Mouse (Mus musculus): ENCODE measurements around the gene Atf4. TPM values are rescaled to one million over a fixed set of nuclear protein-coding genes. Genes with fewer than 3 reads are reported as not detected.

The Atf4 gene
- total and polyA plus RNA-seq, 2 experiments from 2014 or later = 104 to 157 TPM

DNA sequence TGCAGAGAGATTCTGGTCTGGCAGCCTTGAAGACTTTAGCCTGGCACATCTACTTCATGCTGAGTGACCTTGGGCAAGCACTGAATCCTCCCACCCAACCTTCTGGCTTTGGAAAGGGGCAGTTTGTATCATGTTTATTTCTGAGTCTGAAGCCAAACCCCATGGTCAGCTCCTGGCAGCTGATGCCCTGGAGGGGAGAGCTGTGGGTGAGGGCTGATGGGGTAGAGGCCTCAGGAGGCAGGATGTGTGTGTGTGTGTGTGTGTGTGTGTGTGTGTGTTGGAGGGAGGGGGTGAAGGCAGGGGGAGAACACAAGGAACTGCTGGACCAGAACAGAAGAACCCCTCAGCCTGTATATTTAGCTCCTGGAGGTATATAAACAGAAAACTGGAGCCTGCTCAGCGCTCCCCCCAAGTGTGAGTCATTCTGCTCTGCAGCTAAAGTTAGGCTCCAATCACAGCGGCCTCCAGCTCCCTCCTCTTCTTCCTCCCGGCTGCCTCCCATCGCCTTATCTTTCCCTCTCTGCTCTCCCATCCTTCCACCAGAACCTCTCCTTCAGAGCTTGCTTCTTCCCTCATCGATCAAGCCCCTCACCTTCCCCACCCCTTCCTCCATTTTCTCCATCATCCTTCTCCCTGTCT is 23.3 kb downstream of the Atf4 start:
- Histone ChIP-seq H3K27me3 (ENCODE audit: insufficient read depth, low read length) (no peaks in the 10 kb centered on the region), H3K9ac (replicated peaks; ENCODE audit: low read length) (no peak overlapping the region), H3K4me1 (ENCODE audit: insufficient read depth, low read length) (peaks cover 2% of the 10 kb centered on the region; the same call in 1 of the 2 replicates), H3K36me3 (ENCODE audit: insufficient read depth, low read length) (no peaks in the 10 kb centered on the region), H3K27ac (no peak overlapping the region), H3K9me3 (ENCODE audit: low read length) (no peaks in the 10 kb centered on the region), H3K4me2 (ENCODE audit: low read depth, low read length) (no peak overlapping the region), H3K4me3 (ENCODE audit: low read length) (no peak overlapping the region)
- no peak for TF ChIP-seq CTCF (IDR thresholded peaks at IDR 0.05; ENCODE audit: low read depth)
- ATAC-seq = no peak
- no peak for DNase-seq (ENCODE audit: low spot score)
- 55% methylated on average over 5 of the region's 5 CpGs for WGBS

DNA sequence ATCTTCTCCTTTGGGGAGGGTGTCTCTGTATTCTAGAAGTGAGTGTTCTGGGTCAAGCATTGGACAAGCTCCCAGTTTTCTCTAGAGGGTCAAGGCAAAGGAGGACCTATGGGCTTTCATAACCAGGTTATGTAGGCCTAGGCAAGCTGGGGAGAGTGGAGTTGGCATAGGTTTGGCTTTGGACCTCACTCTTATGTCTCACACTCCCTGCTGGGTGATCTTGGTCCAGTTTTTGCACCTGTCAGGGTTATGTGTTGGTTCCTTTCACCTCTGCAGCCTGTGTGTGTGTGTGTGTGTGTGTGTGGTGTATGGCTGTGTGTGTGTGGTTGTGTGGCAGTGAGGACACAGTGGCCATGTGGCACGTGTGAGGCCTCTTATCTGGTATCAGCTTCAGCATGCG is 24.1 kb downstream of the Atf4 start:
- ATAC-seq (no peak), DNase-seq (ENCODE audit: low spot score) (no peak)
- Histone ChIP-seq H3K9ac (replicated peaks; ENCODE audit: low read length) (no peak overlapping the region), H3K9me3 (ENCODE audit: low read length) (no peaks in the 10 kb centered on the region), H3K27ac (no peak overlapping the region), H3K4me1 (ENCODE audit: insufficient read depth, low read length) (peaks cover 2% of the 10 kb centered on the region; the same call in 1 of the 2 replicates), H3K4me3 (ENCODE audit: low read length) (no peak overlapping the region), H3K27me3 (ENCODE audit: insufficient read depth, low read length) (no peaks in the 10 kb centered on the region), H3K36me3 (ENCODE audit: insufficient read depth, low read length) (no peaks in the 10 kb centered on the region), H3K4me2 (ENCODE audit: low read depth, low read length) (no peak overlapping the region)
- TF ChIP-seq CTCF (IDR thresholded peaks at IDR 0.05; ENCODE audit: low read depth) = no peak
- 83% methylated on average over 2 of the region's 2 CpGs for WGBS

- peaks cover 2% of the 10 kb centered on the region; the same call in 1 of the 2 replicates for H3K4me1 ChIP-seq (ENCODE audit: insufficient read depth, low read length)
- no peak overlapping the region for H3K9ac ChIP-seq (replicated peaks; ENCODE audit: low read length)
- 19% methylated on average over 6 of the region's 6 CpGs for WGBS
- H3K36me3 ChIP-seq (ENCODE audit: insufficient read depth, low read length) = no peaks in the 10 kb centered on the region
- DNase-seq (ENCODE audit: low spot score) = peak; percentile 70
- H3K4me3 ChIP-seq (ENCODE audit: low read length) = no peak overlapping the region
- no peaks in the 10 kb centered on the region for H3K9me3 ChIP-seq (ENCODE audit: low read length)
- no peak for ATAC-seq
- H3K27ac ChIP-seq = no peak overlapping the region
- H3K4me2 ChIP-seq (ENCODE audit: low read depth, low read length) = no peak overlapping the region
- no peaks in the 10 kb centered on the region for H3K27me3 ChIP-seq (ENCODE audit: insufficient read depth, low read length)
- peak; percentile 85 for TF ChIP-seq CTCF (IDR thresholded peaks at IDR 0.05; ENCODE audit: low read depth)
Measured at GRCm38 (mm10) chr15:80280646-80281045, 25.7 kb downstream of the Atf4 start.

GRCm38 (mm10) chr15:80286851-80287415 is 31.9 kb downstream of the Atf4 start, which contains the start of gene Cacna1i:
Gene Cacna1i, plus strand, starts transcription at chr15:80287238.
- Histone ChIP-seq H3K4me3 (ENCODE audit: low read length) (peak within 1 kb of the TSS; percentile 63), H3K4me2 (ENCODE audit: low read depth, low read length) (peak within 1 kb of the TSS; percentile 95), H3K36me3 (ENCODE audit: insufficient read depth, low read length) (no peaks in the 10 kb centered on the region), H3K4me1 (ENCODE audit: insufficient read depth, low read length) (no peaks in the 10 kb centered on the region), H3K27me3 (ENCODE audit: insufficient read depth, low read length) (no peaks in the 10 kb centered on the region), H3K27ac (0 out of 2 replicates have a peak within 1 kb of the TSS, but pooled peaks have one; percentile 11), H3K9ac (replicated peaks; ENCODE audit: low read length) (peak within 1 kb of the TSS; percentile 58), H3K9me3 (ENCODE audit: low read length) (no peaks in the 10 kb centered on the region)
- WGBS = under 1% methylated on average over 50 of the region's 50 CpGs
- ATAC-seq (peak; percentile 67), DNase-seq (ENCODE audit: low spot score) (peak; percentile 81)
- TF ChIP-seq CTCF (IDR thresholded peaks at IDR 0.05; ENCODE audit: low read depth) = peak; percentile 40

GRCm38 (mm10) chr15:80288036-80288435 is 33.1 kb downstream of the Atf4 start:
- Histone ChIP-seq H3K4me3 (ENCODE audit: low read length) (peak overlapping the region; percentile 63), H3K27me3 (ENCODE audit: insufficient read depth, low read length) (no peaks in the 10 kb centered on the region), H3K36me3 (ENCODE audit: insufficient read depth, low read length) (no peaks in the 10 kb centered on the region), H3K4me1 (ENCODE audit: insufficient read depth, low read length) (no peaks in the 10 kb centered on the region), H3K27ac (no peak overlapping the region), H3K9me3 (ENCODE audit: low read length) (no peaks in the 10 kb centered on the region), H3K4me2 (ENCODE audit: low read depth, low read length) (peak overlapping the region; percentile 95), H3K9ac (replicated peaks; ENCODE audit: low read length) (peak overlapping the region; percentile 58)
- ATAC-seq (no peak), DNase-seq (ENCODE audit: low spot score) (peak; percentile 25)
- TF ChIP-seq CTCF (IDR thresholded peaks at IDR 0.05; ENCODE audit: low read depth) = no peak
- WGBS = 3% methylated on average over 23 of the region's 23 CpGs

DNA sequence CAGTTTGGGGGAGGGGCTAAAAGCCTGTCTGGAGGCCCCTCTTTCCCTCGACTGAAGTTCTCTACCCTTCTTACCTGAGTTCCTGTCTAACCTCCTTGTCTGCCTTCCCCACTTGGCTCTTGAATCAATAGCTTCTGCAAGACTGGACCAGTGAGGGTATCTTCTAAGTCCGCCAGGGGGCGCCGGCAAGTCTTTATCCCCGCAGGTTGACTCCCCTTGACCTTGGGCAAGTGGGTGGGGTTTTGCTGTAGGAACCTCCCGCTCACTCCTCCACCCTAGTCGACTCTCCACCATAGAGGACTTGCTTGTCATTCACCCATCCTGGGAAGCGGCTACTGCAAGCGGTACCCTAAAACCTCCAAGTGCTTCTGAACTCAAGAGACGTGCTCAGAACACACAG is 34.5 kb downstream of the Atf4 start:
- Histone ChIP-seq H3K9ac (replicated peaks; ENCODE audit: low read length) (no peak overlapping the region), H3K4me1 (ENCODE audit: insufficient read depth, low read length) (no peaks in the 10 kb centered on the region), H3K4me2 (ENCODE audit: low read depth, low read length) (peak overlapping the region; percentile 95), H3K36me3 (ENCODE audit: insufficient read depth, low read length) (no peaks in the 10 kb centered on the region), H3K27ac (no peak overlapping the region), H3K9me3 (ENCODE audit: low read length) (no peaks in the 10 kb centered on the region), H3K4me3 (ENCODE audit: low read length) (no peak overlapping the region), H3K27me3 (ENCODE audit: insufficient read depth, low read length) (no peaks in the 10 kb centered on the region)
- ATAC-seq (no peak), DNase-seq (ENCODE audit: low spot score) (peak; percentile 66)
- WGBS = 14% methylated on average over 10 of the region's 10 CpGs
- TF ChIP-seq CTCF (IDR thresholded peaks at IDR 0.05; ENCODE audit: low read depth) = peak; percentile 67

- peak; percentile 43 for TF ChIP-seq CTCF (IDR thresholded peaks at IDR 0.05; ENCODE audit: low read depth)
- H3K27me3 ChIP-seq (ENCODE audit: insufficient read depth, low read length) = no peaks in the 10 kb centered on the region
- DNase-seq (ENCODE audit: low spot score) (no peak), ATAC-seq (no peak)
- no peak overlapping the region for H3K27ac ChIP-seq
- no peak overlapping the region for H3K4me3 ChIP-seq (ENCODE audit: low read length)
- WGBS = 100% methylated on average over 1 of the region's 1 CpGs
- no peaks in the 10 kb centered on the region for H3K36me3 ChIP-seq (ENCODE audit: insufficient read depth, low read length)
- H3K4me1 ChIP-seq (ENCODE audit: insufficient read depth, low read length) = no peaks in the 10 kb centered on the region
- no peak overlapping the region for H3K9ac ChIP-seq (replicated peaks; ENCODE audit: low read length)
- H3K9me3 ChIP-seq (ENCODE audit: low read length) = no peaks in the 10 kb centered on the region
- no peak overlapping the region for H3K4me2 ChIP-seq (ENCODE audit: low read depth, low read length)
Measured at GRCm38 (mm10) chr15:80297146-80297545, 42.2 kb downstream of the Atf4 start.

Measured in hindbrain, postnatal 0 days (tissue).